Mouse (Mus musculus): Measurements from ENCODE around the gene Lhx5.

DNA sequence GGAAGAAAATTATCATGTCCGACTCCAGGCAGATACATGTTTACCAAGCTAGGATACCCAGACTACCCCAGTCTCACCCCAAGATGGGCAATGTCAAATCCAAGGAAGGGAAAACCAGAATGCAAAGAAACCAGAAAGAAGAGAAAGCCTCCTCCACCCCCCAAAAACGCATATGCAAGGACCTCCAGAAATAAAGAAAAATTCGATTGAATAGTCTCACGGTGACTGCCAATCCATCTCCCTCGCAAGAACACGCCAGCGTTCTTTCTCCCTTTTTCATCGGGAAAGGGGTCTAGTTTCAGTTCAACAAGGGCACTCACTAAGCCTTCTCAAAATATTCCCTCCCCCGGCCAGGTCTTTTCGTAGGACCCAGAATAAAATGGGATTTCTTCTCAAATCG, 6.8 kb upstream of the Lhx5 start:
- TF ChIP-seq POLR2A (IDR thresholded peaks at IDR 0.05; ENCODE audit: borderline replicate concordance, control insufficient read depth, low read depth, low read length) (no peak), CTCF (IDR thresholded peaks at IDR 0.05; ENCODE audit: control insufficient read depth, insufficient read depth, low read length) (no peak)
